Mouse (Mus musculus): Measurements from ENCODE around the gene Ctbp2. TPM values are rescaled to one million over a fixed set of nuclear protein-coding genes. Genes with fewer than 3 reads are reported as not detected.

Gene Ctbp2
- total RNA-seq, 2 experiments from 2014 or later, result 44.5 to 45.0 TPM

- ATAC-seq (replicated peaks; ENCODE audit: poor library complexity), result peak; percentile 55
Measured at GRCm38 (mm10) chr7:133048085-133048630, 76.0 kb downstream of the Ctbp2 start.

- ATAC-seq (replicated peaks; ENCODE audit: poor library complexity), result peak; percentile 66
Measured at GRCm38 (mm10) chr7:133047287-133047686, 76.9 kb downstream of the Ctbp2 start.

- no peak for ATAC-seq (replicated peaks; ENCODE audit: poor library complexity)
Measured at GRCm38 (mm10) chr7:133044721-133045120, 79.4 kb downstream of the Ctbp2 start.

GRCm38 (mm10) chr7:133041784-133042183 is 82.4 kb downstream of the Ctbp2 start:
- ATAC-seq (replicated peaks; ENCODE audit: poor library complexity), result no peak

GRCm38 (mm10) chr7:133040688-133041345 is 83.3 kb downstream of the Ctbp2 start:
- ATAC-seq (replicated peaks; ENCODE audit: poor library complexity), result no peak

GRCm38 (mm10) chr7:133039556-133040255 is 84.4 kb downstream of the Ctbp2 start:
- ATAC-seq (replicated peaks; ENCODE audit: poor library complexity), result no peak

GRCm38 (mm10) chr7:133037618-133038017 is 86.5 kb downstream of the Ctbp2 start:
- no peak for ATAC-seq (replicated peaks; ENCODE audit: poor library complexity)

GRCm38 (mm10) chr7:133037217-133037616 is 86.9 kb downstream of the Ctbp2 start:
- ATAC-seq (replicated peaks; ENCODE audit: poor library complexity), result no peak

GRCm38 (mm10) chr7:133035901-133036300 is 88.3 kb downstream of the Ctbp2 start:
- no peak for ATAC-seq (replicated peaks; ENCODE audit: poor library complexity)

GRCm38 (mm10) chr7:133032589-133033203 is 91.5 kb downstream of the Ctbp2 start:
- ATAC-seq (replicated peaks; ENCODE audit: poor library complexity), result peak; percentile 90

- no peak for ATAC-seq (replicated peaks; ENCODE audit: poor library complexity)
Measured at GRCm38 (mm10) chr7:133029496-133030047, 94.6 kb downstream of the Ctbp2 start.

GRCm38 (mm10) chr7:133029004-133029403 is 95.2 kb downstream of the Ctbp2 start:
- no peak; the same call in 1 of the 2 replicates for ATAC-seq (replicated peaks; ENCODE audit: poor library complexity)

GRCm38 (mm10) chr7:133027930-133028329 is 96.2 kb downstream of the Ctbp2 start:
- no peak for ATAC-seq (replicated peaks; ENCODE audit: poor library complexity)

- peak; percentile 47; the same call in 1 of the 2 replicates for ATAC-seq (replicated peaks; ENCODE audit: poor library complexity)
Measured at GRCm38 (mm10) chr7:133024694-133025093, 99.5 kb downstream of the Ctbp2 start.

GRCm38 (mm10) chr7:133019481-133020020 is 104.6 kb downstream of the Ctbp2 start:
- no peak for ATAC-seq (replicated peaks; ENCODE audit: poor library complexity)

GRCm38 (mm10) chr7:133018961-133019360 is 105.2 kb downstream of the Ctbp2 start:
- no peak for ATAC-seq (replicated peaks; ENCODE audit: poor library complexity)

GRCm38 (mm10) chr7:133015416-133016070 is 108.6 kb downstream of the Ctbp2 start:
- ATAC-seq (replicated peaks; ENCODE audit: poor library complexity), result no peak

- ATAC-seq (replicated peaks; ENCODE audit: poor library complexity), result no peak
Measured at GRCm38 (mm10) chr7:133014631-133015030, 109.5 kb downstream of the Ctbp2 start.

- no peak for ATAC-seq (replicated peaks; ENCODE audit: poor library complexity)
Measured at GRCm38 (mm10) chr7:133013923-133014322, 110.2 kb downstream of the Ctbp2 start.

GRCm38 (mm10) chr7:133012637-133013366 is 111.4 kb downstream of the Ctbp2 start:
- ATAC-seq (replicated peaks; ENCODE audit: poor library complexity), result no peak
